Mouse (Mus musculus) myocyte (in vitro differentiated cells): Measurements from ENCODE around the gene Rnf19b. TPM values are rescaled to one million over a fixed set of nuclear protein-coding genes. Genes with fewer than 3 reads are reported as not detected.
A peak's percentile ranks its signal among the peaks of the same experiment; 100 is the strongest.

Experiments
- H3K27me3 ChIP-seq: one replicate; pipeline ENCODE4 v1.6.1; 2011; ENCODE audit not compliant: control insufficient read depth, insufficient read depth, insufficient read length
- H3K36me3 ChIP-seq: one replicate; pipeline ENCODE4 v1.6.1; 2011; ENCODE audit not compliant: control insufficient read depth, insufficient read depth
- H3K4me2 ChIP-seq: one replicate; pipeline ENCODE4 v1.6.1; 2011; ENCODE audit warnings: low read depth, control low read depth
- H3K4me3 ChIP-seq: one replicate; pipeline ENCODE4 v1.5.1; 2011; ENCODE audit warnings: mild to moderate bottlenecking, control low read depth, moderate library complexity
- H3K79me2 ChIP-seq: one replicate; pipeline ENCODE4 v1.6.1; 2011; ENCODE audit not compliant: control insufficient read depth, insufficient read depth
- H3ac ChIP-seq: one replicate; pipeline ENCODE4 v1.6.1; 2011; ENCODE audit not compliant: control insufficient read depth, insufficient read length
- CEBPB ChIP-seq: IDR thresholded peaks from 2 replicates; pipeline ENCODE4 v1.6.1; 2011; ENCODE audit warnings: mild to moderate bottlenecking, moderate library complexity; ENCODE audit not compliant: poor library complexity, insufficient read depth, severe bottlenecking
- E2F4 ChIP-seq: IDR thresholded peaks from one replicate; pipeline ENCODE4 v1.6.1; 2011; ENCODE audit warnings: mild to moderate bottlenecking, control low read depth, moderate library complexity; ENCODE audit not compliant: insufficient read depth
- MAX ChIP-seq: IDR thresholded peaks from one replicate; pipeline ENCODE4 v1.6.1; 2011; ENCODE audit warnings: low read depth, mild to moderate bottlenecking, control low read depth
- MYOD1 ChIP-seq, 3 experiments: IDR thresholded peaks; one replicate each; pipeline ENCODE4 v1.6.1; 2011; ENCODE audit warnings: control low read depth in 2 of 3, low read depth in 2 of 3, mild to moderate bottlenecking in 2 of 3, moderate library complexity in 1 of 3; ENCODE audit not compliant: insufficient read length in 2 of 3, control insufficient read depth in 1 of 3
- MYOG ChIP-seq, 3 experiments: IDR thresholded peaks; one replicate each; pipeline ENCODE4 v1.6.1; 2011; ENCODE audit warnings: control low read depth in 2 of 3, low read depth in 2 of 3, mild to moderate bottlenecking in 2 of 3; ENCODE audit not compliant: insufficient read length in 2 of 3, control insufficient read depth in 1 of 3, insufficient read depth in 1 of 3
- POLR2A ChIP-seq: IDR thresholded peaks from one replicate; pipeline ENCODE4 v1.6.1; 2011; ENCODE audit warnings: low read depth, mild to moderate bottlenecking, control low read depth, moderate library complexity; ENCODE audit not compliant: insufficient read length
- POLR2AphosphoS2 ChIP-seq: IDR thresholded peaks from one replicate; pipeline ENCODE4 v1.6.1; 2011; ENCODE audit warnings: low read depth, control low read depth; ENCODE audit not compliant: insufficient read length
- REST ChIP-seq: IDR thresholded peaks from one replicate; pipeline ENCODE4 v1.6.1; 2011; ENCODE audit warnings: mild to moderate bottlenecking, control low read depth, moderate library complexity; ENCODE audit not compliant: insufficient read depth, insufficient read length
- SRF ChIP-seq: IDR thresholded peaks from one replicate; pipeline ENCODE4 v1.6.1; 2011; ENCODE audit warnings: low read depth; ENCODE audit not compliant: control insufficient read depth, insufficient read length
- TCF12 ChIP-seq: IDR thresholded peaks from one replicate; pipeline ENCODE4 v1.6.1; 2011; ENCODE audit warnings: mild to moderate bottlenecking, control low read depth; ENCODE audit not compliant: poor library complexity, insufficient read depth, severe bottlenecking
- TCF3 ChIP-seq: IDR thresholded peaks from one replicate; pipeline ENCODE4 v1.6.1; 2011; ENCODE audit warnings: low read depth, control low read depth; ENCODE audit not compliant: insufficient read length
- USF1 ChIP-seq: IDR thresholded peaks from one replicate; pipeline ENCODE4 v1.6.1; 2011; ENCODE audit warnings: low read depth, mild to moderate bottlenecking, control low read depth, moderate library complexity
- polyA plus RNA-seq: library from polyadenylated mRNA; unstranded; fragments of >200 nt; fragmentation: generic; extraction: Trizol; gene quantifications from one replicate; pipeline ENCODE4 v1.2.1, GENCODE M21; 2012; ENCODE audit warnings: missing spikeins

The Rnf19b gene
- polyA plus RNA-seq, 1 experiment, result 49.3 TPM

DNA sequence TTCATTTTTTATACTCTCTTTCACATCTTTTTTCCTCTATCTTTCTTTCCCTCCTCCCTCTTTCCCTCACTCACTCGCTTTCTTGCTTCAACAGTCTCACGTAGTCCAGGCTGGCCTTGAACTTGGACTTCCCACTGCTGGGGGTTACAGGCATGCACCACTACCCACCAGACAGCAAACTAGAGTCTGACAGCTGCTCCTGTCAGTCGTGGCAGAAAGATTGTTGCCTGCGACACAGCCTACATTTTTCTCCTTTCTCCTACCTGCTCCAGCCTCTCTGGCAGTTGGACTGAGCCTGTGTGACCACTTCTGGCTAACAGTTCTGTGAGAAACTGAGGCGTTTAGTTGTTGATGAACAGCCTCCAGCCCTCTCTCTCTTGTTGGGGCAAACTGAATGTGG lies 2.5 kb upstream of the Rnf19b start:
- Histone ChIP-seq H3K27me3 (no peaks in the 10 kb centered on the region), H3K36me3 (no peaks in the 10 kb centered on the region), H3ac (no peak overlapping the region), H3K4me3 (no peak overlapping the region), H3K4me2 (no peak overlapping the region), H3K79me2 (peaks cover 19% of the 10 kb centered on the region)
- no peak for TF ChIP-seq POLR2AphosphoS2
- TF ChIP-seq MYOG (IDR thresholded peaks at IDR 0.05; ENCODE audit: control insufficient read depth in 1 of 3, insufficient read depth in 1 of 3, insufficient read length in 2 of 3, low read depth in 2 of 3), result peak in 1 of 3 experiments; percentile 6
- TF ChIP-seq MYOD1 (IDR thresholded peaks at IDR 0.05; ENCODE audit: control insufficient read depth in 1 of 3, insufficient read length in 2 of 3, low read depth in 2 of 3), result peak in 2 of 3 experiments; percentile 62 to 75

DNA sequence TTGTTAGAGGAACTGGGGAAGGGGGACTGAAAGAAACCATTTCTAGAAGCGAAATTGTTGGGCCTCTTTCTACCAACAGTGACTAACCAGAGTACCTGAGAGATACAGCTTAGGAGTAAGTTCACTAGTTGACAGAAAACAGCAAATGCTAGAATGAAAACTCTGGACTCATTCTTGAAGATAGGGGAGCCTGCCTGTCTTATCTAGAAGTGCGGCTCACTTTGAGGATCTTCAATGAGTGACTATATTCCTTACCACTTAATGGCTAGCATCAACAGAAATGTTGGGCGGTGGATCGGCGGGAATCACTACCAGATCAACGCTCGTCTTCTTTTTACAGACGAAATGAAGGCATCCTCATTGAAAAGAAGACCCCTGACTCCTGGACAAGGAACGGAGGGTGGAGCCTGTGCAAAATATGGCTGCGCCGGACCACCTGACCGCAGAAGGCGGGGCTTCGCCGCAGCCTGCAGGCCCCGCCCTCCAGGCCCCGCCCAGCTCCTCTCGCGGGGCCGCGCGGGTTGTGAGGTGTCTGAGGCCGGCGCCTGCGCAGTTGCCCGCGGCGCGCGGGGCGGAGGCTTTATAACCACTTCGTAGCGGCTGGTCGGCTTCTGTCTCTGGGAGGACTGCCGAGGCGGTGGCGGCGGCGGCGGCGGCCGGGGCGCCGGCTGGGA lies 401 bp upstream of the Rnf19b start:
- TF ChIP-seq POLR2A, result peak; percentile 99
- TF ChIP-seq POLR2AphosphoS2, result peak; percentile 84
- TF ChIP-seq MYOG (IDR thresholded peaks at IDR 0.05; ENCODE audit: control insufficient read depth in 1 of 3, insufficient read depth in 1 of 3, insufficient read length in 2 of 3, low read depth in 2 of 3), result peak in 1 of 3 experiments; percentile 36
- peak; percentile 16 for TF ChIP-seq SRF
- peak; percentile 60 for TF ChIP-seq USF1
- no peak for TF ChIP-seq CEBPB
- Histone ChIP-seq H3K79me2 (peaks cover 40% of the 10 kb centered on the region), H3K27me3 (no peaks in the 10 kb centered on the region), H3ac (peak overlapping the region; percentile 69), H3K4me3 (peak overlapping the region; percentile 69), H3K4me2 (peak overlapping the region; percentile 71), H3K36me3 (peaks cover 1% of the 10 kb centered on the region)

DNA sequence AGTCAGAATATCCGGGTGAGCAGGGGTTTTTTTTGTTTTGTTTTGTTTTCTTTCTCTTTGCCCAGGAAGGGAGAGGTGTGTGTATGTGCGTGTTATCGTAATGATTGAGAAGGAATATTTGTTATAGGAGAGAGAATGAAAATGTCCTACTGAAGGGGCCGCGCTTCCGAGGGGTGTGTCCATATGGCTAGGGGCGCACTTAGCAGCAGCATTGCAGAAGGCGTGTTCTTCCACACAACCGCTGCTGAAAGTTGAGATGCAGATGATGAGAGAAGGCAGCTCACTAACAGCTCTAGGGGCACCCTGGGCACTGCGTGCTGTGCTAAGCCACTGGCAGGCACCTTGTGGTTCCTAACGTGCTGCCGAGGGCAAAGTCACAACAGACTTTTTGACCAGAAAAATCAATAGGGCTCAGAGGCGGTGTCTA lies 1.1 kb downstream of the Rnf19b start:
- Histone ChIP-seq H3K4me3 (peak overlapping the region; percentile 69), H3K79me2 (peaks cover 55% of the 10 kb centered on the region), H3K4me2 (peak overlapping the region; percentile 98), H3K36me3 (peaks cover 6% of the 10 kb centered on the region), H3ac (peak overlapping the region; percentile 69), H3K27me3 (no peaks in the 10 kb centered on the region)
- TF ChIP-seq POLR2A, result no peak
- TF ChIP-seq TCF12, result no peak
- no peak for TF ChIP-seq MAX
- no peak for TF ChIP-seq SRF
- TF ChIP-seq CEBPB, result no peak
- TF ChIP-seq MYOD1 (IDR thresholded peaks at IDR 0.05; ENCODE audit: control insufficient read depth in 1 of 3, insufficient read length in 2 of 3, low read depth in 2 of 3), result no peak
- no peak for TF ChIP-seq REST
- no peak for TF ChIP-seq E2F4
- no peak for TF ChIP-seq MYOG (IDR thresholded peaks at IDR 0.05; ENCODE audit: control insufficient read depth in 1 of 3, insufficient read depth in 1 of 3, insufficient read length in 2 of 3, low read depth in 2 of 3)
- no peak for TF ChIP-seq POLR2AphosphoS2
- no peak for TF ChIP-seq TCF3
- TF ChIP-seq USF1, result no peak

GRCm38 (mm10) chr4:129059922-129060321 lies 1.9 kb downstream of the Rnf19b start:
- H3K4me3 ChIP-seq, result peak overlapping the region; percentile 69
- H3K4me2 ChIP-seq, result peak overlapping the region; percentile 98
- H3K27me3 ChIP-seq, result no peaks in the 10 kb centered on the region
- H3K79me2 ChIP-seq, result peaks cover 61% of the 10 kb centered on the region
- TF ChIP-seq REST (no peak), TCF12 (no peak), MAX (no peak), USF1 (no peak), E2F4 (no peak), POLR2A (no peak), POLR2AphosphoS2 (no peak), TCF3 (no peak), CEBPB (no peak), MYOG (IDR thresholded peaks at IDR 0.05; ENCODE audit: control insufficient read depth in 1 of 3, insufficient read depth in 1 of 3, insufficient read length in 2 of 3, low read depth in 2 of 3) (no peak), MYOD1 (IDR thresholded peaks at IDR 0.05; ENCODE audit: control insufficient read depth in 1 of 3, insufficient read length in 2 of 3, low read depth in 2 of 3) (no peak), SRF (no peak)
- H3K36me3 ChIP-seq, result peaks cover 6% of the 10 kb centered on the region
- H3ac ChIP-seq, result no peak overlapping the region

DNA sequence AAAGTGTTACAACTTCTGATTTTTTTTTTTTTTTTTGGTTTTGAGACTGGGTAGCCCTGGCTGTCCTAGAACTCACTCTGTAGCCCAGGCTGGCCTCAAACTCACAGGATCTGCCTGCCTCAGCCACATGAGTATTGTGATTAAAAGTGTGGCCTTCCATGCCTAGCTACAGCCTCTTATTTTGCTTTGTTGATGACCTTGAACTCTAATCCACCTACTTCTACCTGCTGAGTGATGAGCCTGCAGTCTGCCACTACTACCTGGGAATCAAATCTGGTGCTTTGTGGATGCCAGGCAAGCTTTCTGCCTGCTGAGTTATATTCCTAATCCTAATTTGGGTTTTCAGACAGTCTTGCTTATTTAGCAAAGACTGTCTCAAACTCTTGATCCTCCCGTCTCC lies 3.4 kb downstream of the Rnf19b start:
- no peak for TF ChIP-seq CEBPB
- no peak for TF ChIP-seq POLR2A
- Histone ChIP-seq H3ac (no peak overlapping the region), H3K27me3 (no peaks in the 10 kb centered on the region), H3K4me3 (no peak overlapping the region), H3K79me2 (peaks cover 77% of the 10 kb centered on the region), H3K4me2 (no peak overlapping the region), H3K36me3 (peaks cover 6% of the 10 kb centered on the region)
